18 mouse cellular contexts compared by ENCODE assay signal in the genomic region with DNA sequence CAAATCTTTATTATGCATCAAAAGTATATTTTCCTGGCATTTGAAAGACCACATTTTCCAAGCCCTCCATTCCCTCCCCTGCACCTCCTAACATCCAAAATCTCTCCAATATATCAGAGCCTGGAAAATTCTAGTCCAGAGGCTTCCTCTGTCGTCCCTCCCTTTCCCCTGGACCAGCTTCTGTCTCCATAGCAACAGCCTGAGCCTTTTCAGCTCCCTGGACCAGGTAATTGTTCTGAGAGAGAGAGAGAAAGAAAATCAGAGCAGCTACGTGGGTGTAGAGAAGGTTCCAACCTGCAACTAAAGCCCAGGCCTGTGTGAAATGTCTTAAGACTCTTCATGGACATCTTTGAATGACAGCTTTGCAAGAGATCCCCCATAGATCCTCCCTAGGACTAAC.
DNase-seq lines count a peak whose midpoint lies in the region; ATAC-seq lines count a peak whose summit lies in the region.
"Had no signal": no experiment of that assay in that cellular context is flagged by ENCODE, and none has a peak within 500 bp of the region (broad histone marks: within the 10 kb centered on the region; RNA-seq: fewer than 3 reads in every experiment).

No protein-coding gene starts in this region.

- WGBS in neural tube, embryonic 13.5 days = 12% methylated on average over 2 of the region's 2 CpGs
- 0% methylated on average over 2 of the region's 2 CpGs for WGBS in forebrain, embryonic 14.5 days
- WGBS in midbrain, embryonic 12.5 days = 4% methylated on average over 2 of the region's 2 CpGs

- peak; percentile 74 for ATAC-seq in neural tube, embryonic 13.5 days (ENCODE audit: low read depth)
- ATAC-seq in forebrain, embryonic 14.5 days = peak; percentile 66
- ATAC-seq in midbrain, embryonic 12.5 days (ENCODE audit: low FRiP score, low read depth) = no peak

- H3K4me1 ChIP-seq in neural tube, embryonic 13.5 days (replicated peaks) = peaks cover 10% of the 10 kb centered on the region
- H3K4me1 ChIP-seq in forebrain, embryonic 14.5 days (ENCODE audit: control insufficient read depth, insufficient read depth, low read length) = no peaks in the 10 kb centered on the region
- peaks cover 10% of the 10 kb centered on the region for H3K4me1 ChIP-seq in midbrain, embryonic 12.5 days
- H3K4me1 ChIP-seq: embryonic facial prominence, embryonic 15.5 days; heart, embryonic 12.5 days had no signal

- H3K27me3 ChIP-seq in neural tube, embryonic 13.5 days = no peaks in the 10 kb centered on the region
- H3K27me3 ChIP-seq in forebrain, embryonic 14.5 days (replicated peaks; ENCODE audit: control insufficient read depth, insufficient read depth, low read length) = no peaks in the 10 kb centered on the region
- H3K27me3 ChIP-seq in midbrain, embryonic 12.5 days = no peaks in the 10 kb centered on the region
- H3K27me3 ChIP-seq: embryonic facial prominence, embryonic 15.5 days; heart, embryonic 12.5 days; lung, embryonic 15.5 days had no signal

- DNase-seq in neural tube, embryonic 10.5 days (ENCODE audit: extremely low spot score, low spot score) = no peak
- peak; percentile 70 for DNase-seq in forebrain, embryonic 14.5 days (ENCODE audit: low spot score)
- DNase-seq in telencephalon, adult 2 months (ENCODE audit: low read depth, low spot score) = peak; percentile 55
- no peak for DNase-seq in cerebellum, postnatal 14 days
- no peak for DNase-seq in MN1 (ENCODE audit: low spot score)
- DNase-seq: cerebellum, adult 11-12 months; gastrocnemius, postnatal 14 days; heart, postnatal 4 days; kidney, adult 18-20 months; kidney, postnatal 14 days; thymus, postnatal 4 days had no signal

- no peak overlapping the region for H3K4me3 ChIP-seq in neural tube, embryonic 13.5 days
- H3K4me3 ChIP-seq in forebrain, embryonic 14.5 days (ENCODE audit: low read depth, low read length) = no peak overlapping the region
- no peak overlapping the region for H3K4me3 ChIP-seq in midbrain, embryonic 12.5 days
- H3K4me3 ChIP-seq: embryonic facial prominence, embryonic 15.5 days; heart, embryonic 12.5 days; lung, embryonic 15.5 days had no signal

- H3K9me3 ChIP-seq in neural tube, embryonic 13.5 days = no peaks in the 10 kb centered on the region
- H3K9me3 ChIP-seq in forebrain, embryonic 14.5 days (replicated peaks; ENCODE audit: control insufficient read depth, low read length) = no peaks in the 10 kb centered on the region
- H3K9me3 ChIP-seq in midbrain, embryonic 12.5 days = no peaks in the 10 kb centered on the region
- H3K9me3 ChIP-seq: embryonic facial prominence, embryonic 15.5 days; heart, embryonic 12.5 days; lung, embryonic 15.5 days had no signal

- H3K27ac ChIP-seq in neural tube, embryonic 13.5 days (replicated peaks) = peak overlapping the region; percentile 14; the same call in 1 of the 2 replicates
- H3K27ac ChIP-seq in forebrain, embryonic 14.5 days (ENCODE audit: low read depth, low read length) = peak overlapping the region; percentile 72
- peak overlapping the region; percentile 21; the same call in 1 of the 2 replicates for H3K27ac ChIP-seq in midbrain, embryonic 12.5 days (replicated peaks)
- H3K27ac ChIP-seq: embryonic facial prominence, embryonic 15.5 days; lung, embryonic 15.5 days; stomach, postnatal 0 days had no signal

- H3K4me2 ChIP-seq in neural tube, embryonic 13.5 days = no peak overlapping the region
- H3K4me2 ChIP-seq in forebrain, embryonic 14.5 days (ENCODE audit: low read length) = no peak overlapping the region
- no peak overlapping the region for H3K4me2 ChIP-seq in midbrain, embryonic 12.5 days (replicated peaks)
- H3K4me2 ChIP-seq: embryonic facial prominence, embryonic 15.5 days; heart, embryonic 12.5 days; liver, embryonic 11.5 days; lung, embryonic 15.5 days had no signal

- H3K9ac ChIP-seq in neural tube, embryonic 13.5 days = no peak overlapping the region
- H3K9ac ChIP-seq in forebrain, embryonic 14.5 days (ENCODE audit: low read length) = no peak overlapping the region
- H3K9ac ChIP-seq in midbrain, embryonic 12.5 days (replicated peaks) = no peak overlapping the region
- H3K9ac ChIP-seq: embryonic facial prominence, embryonic 15.5 days; heart, embryonic 12.5 days; lung, embryonic 15.5 days had no signal

- no peaks in the 10 kb centered on the region for H3K36me3 ChIP-seq in neural tube, embryonic 13.5 days
- no peaks in the 10 kb centered on the region for H3K36me3 ChIP-seq in forebrain, embryonic 14.5 days (ENCODE audit: control insufficient read depth, insufficient read depth, low read length)
- no peaks in the 10 kb centered on the region for H3K36me3 ChIP-seq in midbrain, embryonic 12.5 days
- H3K36me3 ChIP-seq: embryonic facial prominence, embryonic 15.5 days; heart, embryonic 12.5 days; lung, embryonic 15.5 days had no signal

Comparison
In these comparisons a context has a peak if more than half of its experiments do, and no peak if none do; other contexts are left out.
1. H3K27ac ChIP-seq: peak in every context shown above with its lines; median percentile 72 in forebrain, embryonic 14.5 days; 21 in midbrain, embryonic 12.5 days; 14 in neural tube, embryonic 13.5 days.
2. DNase-seq: peak in forebrain, embryonic 14.5 days (single experiment) and telencephalon, adult 2 months (single experiment); none in neural tube, embryonic 10.5 days (single experiment), cerebellum, postnatal 14 days (0 of 2) and MN1 (single experiment).